Mouse (Mus musculus): ENCODE measurements around the gene Ankrd44.

GRCm38 (mm10) chr1:54854388-54854787, 71.8 kb downstream of the Ankrd44 start:
- TF ChIP-seq POLR2A (IDR thresholded peaks at IDR 0.05; ENCODE audit: control insufficient read depth, low read depth, low read length): no peak
- TF ChIP-seq CTCF (IDR thresholded peaks at IDR 0.05; ENCODE audit: control insufficient read depth, insufficient read depth, insufficient replicate concordance, low read depth, low read length): no peak

Measured in testis, adult 2 months (tissue).